ENCODE assay signal across 30 mouse cellular contexts in the genomic region with DNA sequence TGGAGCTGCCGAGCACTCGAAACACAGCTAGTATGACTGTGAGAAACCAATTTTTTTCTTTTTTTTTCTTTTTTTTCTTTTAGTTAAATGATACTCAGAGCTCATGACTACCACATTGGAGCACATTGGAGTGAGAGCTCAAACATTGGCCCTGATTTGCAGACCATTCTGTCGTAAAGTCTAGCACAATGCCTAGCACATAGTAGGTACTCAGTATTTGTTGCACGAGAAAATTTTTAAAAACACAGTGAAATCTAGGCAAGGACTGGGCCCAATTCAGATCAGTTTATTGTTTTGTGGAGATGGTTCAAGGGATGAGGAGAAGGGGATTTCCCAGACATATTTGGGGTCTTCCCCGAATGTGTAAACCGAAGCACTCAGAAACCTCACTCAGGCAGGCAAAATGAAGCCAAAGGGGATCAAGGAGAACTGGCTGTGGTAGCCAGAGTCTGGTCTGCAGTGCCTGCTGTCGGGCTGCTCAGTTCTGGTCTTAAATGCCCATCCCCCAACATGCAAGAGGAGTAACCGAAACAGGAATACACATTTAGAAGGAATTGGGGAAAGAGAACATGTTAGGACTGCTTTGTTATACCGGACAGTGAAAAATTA.
DNase-seq lines count a peak whose midpoint lies in the region; ATAC-seq and TF ChIP-seq lines count a peak whose summit lies in the region.
"Had no signal": no experiment of that assay in that cellular context is flagged by ENCODE, and none has a peak within 500 bp of the region (broad histone marks: within the 10 kb centered on the region; RNA-seq: fewer than 3 reads in every experiment).

No protein-coding gene starts in this region.

- no peak for TF ChIP-seq CTCF in CH12.LX (conservative IDR thresholded peaks at IDR 0.05 in 1 of 2, IDR thresholded peaks at IDR 0.05 in 1 of 2; ENCODE audit: low read depth in 2 of 2, low read length in 2 of 2)

- no peak overlapping the region for H3K4me2 ChIP-seq in intestine, embryonic 14.5 days (ENCODE audit: low read length)
- no peak overlapping the region for H3K4me2 ChIP-seq in intestine, embryonic 15.5 days (replicated peaks)
- peak overlapping the region; percentile 39 for H3K4me2 ChIP-seq in CH12.LX (ENCODE audit: insufficient read depth, low read depth, poor library complexity, severe bottlenecking)
- H3K4me2 ChIP-seq: embryonic facial prominence, embryonic 15.5 days; forebrain, embryonic 13.5 days; liver, embryonic 15.5 days; lung, embryonic 14.5 days; midbrain, embryonic 12.5 days; neural tube, embryonic 12.5 days had no signal

- no peaks in the 10 kb centered on the region for H3K79me2 ChIP-seq in CH12.LX (replicated peaks; ENCODE audit: control insufficient read depth, extremely low read depth, insufficient read depth, poor library complexity, severe bottlenecking)

- no peaks in the 10 kb centered on the region for H3K27me3 ChIP-seq in intestine, embryonic 14.5 days (replicated peaks; ENCODE audit: control insufficient read depth, insufficient read depth, low read length)
- no peaks in the 10 kb centered on the region for H3K27me3 ChIP-seq in intestine, embryonic 15.5 days (replicated peaks)
- H3K27me3 ChIP-seq in CH12.LX (replicated peaks) = no peaks in the 10 kb centered on the region
- H3K27me3 ChIP-seq in limb, embryonic 10.5 days (ENCODE audit: low read depth, poor library complexity, severe bottlenecking) = no peaks in the 10 kb centered on the region
- H3K27me3 ChIP-seq: embryonic facial prominence, embryonic 15.5 days; forebrain, embryonic 13.5 days; liver, embryonic 15.5 days; midbrain, embryonic 12.5 days; neural tube, embryonic 12.5 days had no signal

- peak; percentile 24 to 44 for DNase-seq in cerebellum, postnatal 10 days
- DNase-seq in cerebellum, adult 8-10 months = no peak
- peak; percentile 46 for DNase-seq in intestine, embryonic 14.5 days (ENCODE audit: low spot score)
- DNase-seq in CH12.LX (ENCODE audit: extremely low read depth) = peak; percentile 78
- DNase-seq in limb, embryonic 10.5 days (ENCODE audit: low spot score) = no peak
- DNase-seq in left cerebral cortex, adult 9 months (ENCODE audit: low spot score in 2 of 2) = no peak
- no peak for DNase-seq in urinary bladder, adult 18-20 months (ENCODE audit: low spot score in 2 of 2)
- DNase-seq: adrenal gland, adult 8-10 months; cerebellum, adult 11 months; cerebellum, postnatal 14 days; gastrocnemius, postnatal 25 days; heart, postnatal 36 days; kidney, adult 2 months; kidney, postnatal 4 days; layer of hippocampus, postnatal 36 days; lung, embryonic 14.5 days; lung, postnatal 14 days; retina, postnatal 1 day; right cerebral cortex, postnatal 14 days; thymus, postnatal 4 days had no signal

- peaks cover 14% of the 10 kb centered on the region for H3K4me1 ChIP-seq in intestine, embryonic 14.5 days (replicated peaks; ENCODE audit: control insufficient read depth, insufficient read depth, low read length)
- H3K4me1 ChIP-seq in intestine, embryonic 15.5 days (replicated peaks) = peaks cover 8% of the 10 kb centered on the region; the same call in 1 of the 2 replicates
- H3K4me1 ChIP-seq in CH12.LX (ENCODE audit: control insufficient read depth in 1 of 2, insufficient read depth in 2 of 2) = peaks cover 18 to 45% of the 10 kb centered on the region in 2 experiments
- peaks cover 80% of the 10 kb centered on the region for H3K4me1 ChIP-seq in limb, embryonic 10.5 days

- no peak overlapping the region for H3K27ac ChIP-seq in intestine, embryonic 14.5 days (ENCODE audit: low read depth)
- H3K27ac ChIP-seq in intestine, embryonic 15.5 days = no peak overlapping the region
- H3K27ac ChIP-seq in CH12.LX (ENCODE audit: insufficient read depth, low read depth) = no peak overlapping the region
- H3K27ac ChIP-seq in limb, embryonic 10.5 days = peak overlapping the region; percentile 9; the same call in 1 of the 2 replicates
- H3K27ac ChIP-seq: embryonic facial prominence, embryonic 15.5 days; forebrain, embryonic 13.5 days; heart, embryonic 10.5 days; kidney, postnatal 0 days; liver, embryonic 15.5 days; midbrain, embryonic 12.5 days; neural tube, embryonic 12.5 days had no signal

- dilution Hi-C loops in CH12.LX (cut with MboI; ENCODE audit: extremely low pct_ligation_motif_present, extremely low pct_unique_long_range_greater_than_20kb, low sequenced_read_pairs) = no loop called here

- no peak overlapping the region for H3K4me3 ChIP-seq in intestine, embryonic 14.5 days (ENCODE audit: low read depth, low read length)
- no peak overlapping the region for H3K4me3 ChIP-seq in intestine, embryonic 15.5 days (replicated peaks)
- no peak overlapping the region for H3K4me3 ChIP-seq in CH12.LX (replicated peaks in 1 of 3; ENCODE audit: low read depth in 2 of 3, low read length in 2 of 3, poor library complexity in 1 of 3)
- no peak overlapping the region for H3K4me3 ChIP-seq in limb, embryonic 10.5 days
- H3K4me3 ChIP-seq: embryonic facial prominence, embryonic 15.5 days; forebrain, embryonic 13.5 days; heart, embryonic 10.5 days; liver, embryonic 15.5 days; midbrain, embryonic 12.5 days; neural tube, embryonic 12.5 days had no signal

- no peaks in the 10 kb centered on the region for H3K9me3 ChIP-seq in intestine, embryonic 14.5 days (ENCODE audit: control insufficient read depth, low read length)
- no peaks in the 10 kb centered on the region for H3K9me3 ChIP-seq in intestine, embryonic 15.5 days
- no peaks in the 10 kb centered on the region for H3K9me3 ChIP-seq in CH12.LX (replicated peaks; ENCODE audit: low read length)
- H3K9me3 ChIP-seq in limb, embryonic 10.5 days (replicated peaks) = no peaks in the 10 kb centered on the region
- H3K9me3 ChIP-seq: embryonic facial prominence, embryonic 15.5 days; forebrain, embryonic 13.5 days; G1E; heart, embryonic 10.5 days; liver, embryonic 15.5 days; midbrain, embryonic 12.5 days; neural tube, embryonic 12.5 days had no signal

- no peak for ATAC-seq in intestine, embryonic 14.5 days (replicated peaks; ENCODE audit: low FRiP score, low TSS enrichment, low read depth)
- ATAC-seq in intestine, embryonic 15.5 days = no peak
- ATAC-seq: forebrain, embryonic 13.5 days; inflammation-experienced regulatory T-cells, adult 6 months had no signal

- no peak; the same call in 1 of the 2 replicates for TF ChIP-seq RAD21 in CH12.LX (IDR thresholded peaks at IDR 0.05; ENCODE audit: low read depth, low read length)

- 71% methylated on average over 9 of the region's 9 CpGs for WGBS in intestine, embryonic 14.5 days
- 74% methylated on average over 9 of the region's 9 CpGs for WGBS in intestine, embryonic 15.5 days
- 76% methylated on average over 9 of the region's 9 CpGs for WGBS in limb, embryonic 10.5 days

- peak; percentile 77 for TF ChIP-seq EP300 in CH12.LX (IDR thresholded peaks at IDR 0.05; ENCODE audit: low read length)

- in situ Hi-C loops in CH12.LX (cut with MboI; ENCODE audit: low pct_ligation_motif_present, low pct_unique_long_range_greater_than_20kb, low sequenced_read_pairs) = no loop called here

- H3K36me3 ChIP-seq in intestine, embryonic 14.5 days (ENCODE audit: control insufficient read depth, insufficient read depth, low read length) = no peaks in the 10 kb centered on the region
- H3K36me3 ChIP-seq in intestine, embryonic 15.5 days = no peaks in the 10 kb centered on the region
- H3K36me3 ChIP-seq in CH12.LX (replicated peaks in 1 of 2; ENCODE audit: control insufficient read depth in 1 of 2, insufficient read depth in 1 of 2, low read length in 1 of 2) = no peaks in the 10 kb centered on the region
- 0 out of 2 replicates have a peak, but pooled peaks cover 5% of the 10 kb centered on the region for H3K36me3 ChIP-seq in limb, embryonic 10.5 days
- H3K36me3 ChIP-seq: embryonic facial prominence, embryonic 15.5 days; G1E; heart, embryonic 10.5 days; liver, embryonic 15.5 days; midbrain, embryonic 12.5 days; neural tube, embryonic 12.5 days had no signal

- H3K9ac ChIP-seq in intestine, embryonic 14.5 days (ENCODE audit: low read length) = no peak overlapping the region
- no peak overlapping the region for H3K9ac ChIP-seq in intestine, embryonic 15.5 days
- H3K9ac ChIP-seq in CH12.LX (ENCODE audit: insufficient read depth, low read depth) = no peak overlapping the region
- H3K9ac ChIP-seq: embryonic facial prominence, embryonic 15.5 days; forebrain, embryonic 13.5 days; liver, embryonic 15.5 days; lung, embryonic 14.5 days; midbrain, embryonic 12.5 days; neural tube, embryonic 12.5 days had no signal

- no peak for TF ChIP-seq POLR2A in CH12.LX (IDR thresholded peaks at IDR 0.05; ENCODE audit: low read depth, low read length)

TF ChIP-seq in CH12.LX, 34 proteins besides CTCF, POLR2A, EP300 and RAD21 (continues in another document):
- no peak for TF ChIP-seq HCFC1 (IDR thresholded peaks at IDR 0.05; ENCODE audit: low read depth, low read length)
- no peak for TF ChIP-seq JUN (IDR thresholded peaks at IDR 0.05; ENCODE audit: insufficient read depth, low read depth, low read length)
- TF ChIP-seq E2F4 (IDR thresholded peaks at IDR 0.05; ENCODE audit: insufficient replicate concordance, low read depth, low read length) = no peak
- peak; percentile 78 for TF ChIP-seq ZNF384 (IDR thresholded peaks at IDR 0.05; ENCODE audit: low read depth, low read length)
- no peak for TF ChIP-seq USF1 (IDR thresholded peaks at IDR 0.05; ENCODE audit: low read depth, low read length)
- TF ChIP-seq TBP (conservative IDR thresholded peaks at IDR 0.05; ENCODE audit: low read depth, low read length) = no peak
- no peak for TF ChIP-seq POLR2AphosphoS2 (IDR thresholded peaks at IDR 0.05; ENCODE audit: low read depth, low read length)
- TF ChIP-seq RCOR1 (conservative IDR thresholded peaks at IDR 0.05; ENCODE audit: low read depth, low read length) = no peak
- no peak for TF ChIP-seq PAX5 (IDR thresholded peaks at IDR 0.05; ENCODE audit: low read length)
- TF ChIP-seq MXI1 (IDR thresholded peaks at IDR 0.05; ENCODE audit: low read depth, low read length) = no peak
- no peak for TF ChIP-seq UBTF (IDR thresholded peaks at IDR 0.05; ENCODE audit: low read depth, low read length)
- no peak for TF ChIP-seq SMC3 (IDR thresholded peaks at IDR 0.05; ENCODE audit: low read depth, low read length)
- no peak for TF ChIP-seq NELFE (IDR thresholded peaks at IDR 0.05; ENCODE audit: low read depth, low read length)
- no peak for TF ChIP-seq MAZ (IDR thresholded peaks at IDR 0.05; ENCODE audit: low read depth, low read length)
- no peak for TF ChIP-seq MYC (IDR thresholded peaks at IDR 0.05; ENCODE audit: low read depth, low read length)
- TF ChIP-seq MAX (IDR thresholded peaks at IDR 0.05; ENCODE audit: low read length) = no peak
- no peak for TF ChIP-seq TCF12 (IDR thresholded peaks at IDR 0.05; ENCODE audit: low read depth, low read length)
- no peak for TF ChIP-seq SIN3A (IDR thresholded peaks at IDR 0.05; ENCODE audit: low read length)
- TF ChIP-seq CHD2 (IDR thresholded peaks at IDR 0.05; ENCODE audit: low read length) = peak; percentile 70
- no peak for TF ChIP-seq USF2 (conservative IDR thresholded peaks at IDR 0.05; ENCODE audit: low read depth, low read length)
- TF ChIP-seq KAT2A (IDR thresholded peaks at IDR 0.05; ENCODE audit: insufficient replicate concordance, low read length) = no peak
- TF ChIP-seq ETS1 (conservative IDR thresholded peaks at IDR 0.05; ENCODE audit: low read depth, low read length) = no peak

Comparison
In these comparisons a context has a peak if more than half of its experiments do, and no peak if none do; other contexts are left out.
1. DNase-seq: peak in cerebellum, postnatal 10 days (2 of 2), intestine, embryonic 14.5 days (single experiment) and CH12.LX (single experiment); none in cerebellum, adult 8-10 months (single experiment), limb, embryonic 10.5 days (single experiment), left cerebral cortex, adult 9 months (0 of 2) and urinary bladder, adult 18-20 months (0 of 2).